Mouse (Mus musculus): ENCODE data around the gene Slc12a5.

GRCm38 (mm10) chr2:164985962-164986361 is 25.4 kb downstream of the Slc12a5 start:
- TF ChIP-seq CTCF (IDR thresholded peaks at IDR 0.05; ENCODE audit: borderline replicate concordance, extremely low read depth, insufficient read depth, insufficient read length) (no peak), POLR2A (IDR thresholded peaks at IDR 0.05; ENCODE audit: borderline replicate concordance, extremely low read depth, insufficient read depth, insufficient read length, poor library complexity, severe bottlenecking) (no peak)

Measured in brain, embryonic 14.5 days (tissue).